Mouse (Mus musculus) C2C12 (cell line): ENCODE data around the gene Evl. TPM values are rescaled to one million over a fixed set of nuclear protein-coding genes. Genes with fewer than 3 reads are reported as not detected.

Source experiments
- H3K27me3 ChIP-seq: one replicate; pipeline ENCODE4 v1.6.1; 2011; ENCODE audit not compliant: control insufficient read depth, insufficient read depth, insufficient read length
- H3K36me3 ChIP-seq: one replicate; pipeline ENCODE4 v1.6.1; 2011; ENCODE audit not compliant: control insufficient read depth, insufficient read depth
- H3K4me3 ChIP-seq: one replicate; pipeline ENCODE4 v1.5.1; 2011; ENCODE audit warnings: mild to moderate bottlenecking, control low read depth; ENCODE audit not compliant: poor library complexity, insufficient read depth, severe bottlenecking
- H3K79me2 ChIP-seq: one replicate; pipeline ENCODE4 v1.6.1; 2011; ENCODE audit not compliant: control insufficient read depth, insufficient read depth
- H3K79me3 ChIP-seq: one replicate; pipeline ENCODE4 v1.6.1; 2011; ENCODE audit warnings: low read depth, control low read depth
- H3ac ChIP-seq: one replicate; pipeline ENCODE3; 2011; ENCODE audit warnings: low read depth; ENCODE audit not compliant: control insufficient read depth, insufficient read length
- CEBPB ChIP-seq: IDR thresholded peaks from one replicate; pipeline ENCODE4 v1.6.1; 2011; ENCODE audit warnings: low read depth, mild to moderate bottlenecking, control low read depth, moderate library complexity
- CTCF ChIP-seq: IDR thresholded peaks from one replicate; pipeline ENCODE4 v1.5.1; 2011; ENCODE audit not compliant: control insufficient read depth, insufficient read depth, insufficient read length
- FOSL1 ChIP-seq: IDR thresholded peaks from one replicate; pipeline ENCODE4 v1.8.0; 2011; ENCODE audit warnings: mild to moderate bottlenecking, low read length; ENCODE audit not compliant: poor library complexity, insufficient read depth, severe bottlenecking
- MAX ChIP-seq: IDR thresholded peaks from one replicate; pipeline ENCODE4 v1.6.1; 2011; ENCODE audit warnings: mild to moderate bottlenecking, control low read depth
- MYOD1 ChIP-seq: IDR thresholded peaks from one replicate; pipeline ENCODE4 v1.6.1; 2011; ENCODE audit warnings: low read depth; ENCODE audit not compliant: control insufficient read depth, insufficient read length
- MYOG ChIP-seq: IDR thresholded peaks from one replicate; pipeline ENCODE4 v1.6.1; 2011; ENCODE audit not compliant: control insufficient read depth, insufficient read length; ENCODE audit errors: extremely low read depth
- USF1 ChIP-seq: IDR thresholded peaks from one replicate; pipeline ENCODE4 v1.6.1; 2011; ENCODE audit warnings: low read depth, mild to moderate bottlenecking, control low read depth, moderate library complexity
- polyA plus RNA-seq: library from polyadenylated mRNA; unstranded; fragments of >200 nt; fragmentation: generic; extraction: Trizol; gene quantifications from one replicate; pipeline ENCODE4 v1.2.1, GENCODE M21; 2012; ENCODE audit warnings: missing spikeins

Evl gene
- polyA plus RNA-seq, 1 experiment = 89.9 TPM

- Histone ChIP-seq H3K79me3 (peaks cover 22% of the 10 kb centered on the region), H3K79me2 (peaks cover 61% of the 10 kb centered on the region), H3ac (no peak overlapping the region), H3K36me3 (no peaks in the 10 kb centered on the region), H3K27me3 (no peaks in the 10 kb centered on the region), H3K4me3 (no peak overlapping the region)
- TF ChIP-seq CEBPB = no peak
- TF ChIP-seq CTCF = no peak
- TF ChIP-seq MYOG = no peak
- TF ChIP-seq MAX = no peak
- TF ChIP-seq FOSL1 = no peak
- TF ChIP-seq MYOD1 = no peak
- no peak for TF ChIP-seq USF1
Measured at GRCm38 (mm10) chr12:108600864-108601263, 46.3 kb downstream of the Evl start.

- no peak overlapping the region for H3ac ChIP-seq
- no peaks in the 10 kb centered on the region for H3K27me3 ChIP-seq
- TF ChIP-seq MYOG (no peak), MYOD1 (no peak), CTCF (no peak)
- peaks cover 26% of the 10 kb centered on the region for H3K79me3 ChIP-seq
- no peaks in the 10 kb centered on the region for H3K36me3 ChIP-seq
- H3K4me3 ChIP-seq = no peak overlapping the region
- H3K79me2 ChIP-seq = peaks cover 64% of the 10 kb centered on the region
Measured at GRCm38 (mm10) chr12:108601326-108601725, 46.8 kb downstream of the Evl start.

GRCm38 (mm10) chr12:108604546-108604945 is 50.0 kb downstream of the Evl start:
- TF ChIP-seq USF1 (no peak), CEBPB (no peak), MYOG (no peak), MYOD1 (no peak), FOSL1 (no peak), MAX (no peak), CTCF (no peak)
- Histone ChIP-seq H3K79me2 (peaks cover 69% of the 10 kb centered on the region), H3ac (no peak overlapping the region), H3K4me3 (no peak overlapping the region), H3K36me3 (no peaks in the 10 kb centered on the region), H3K79me3 (peaks cover 21% of the 10 kb centered on the region), H3K27me3 (no peaks in the 10 kb centered on the region)

GRCm38 (mm10) chr12:108605521-108606281 is 51.2 kb downstream of the Evl start:
- TF ChIP-seq CTCF = no peak
- TF ChIP-seq MAX = no peak
- TF ChIP-seq MYOG = no peak
- TF ChIP-seq FOSL1 = no peak
- no peak for TF ChIP-seq USF1
- TF ChIP-seq CEBPB = no peak
- TF ChIP-seq MYOD1 = no peak
- peaks cover 69% of the 10 kb centered on the region for H3K79me2 ChIP-seq

GRCm38 (mm10) chr12:108606321-108606720 is 51.8 kb downstream of the Evl start:
- Histone ChIP-seq H3K79me3 (peaks cover 22% of the 10 kb centered on the region), H3K27me3 (no peaks in the 10 kb centered on the region), H3ac (no peak overlapping the region), H3K4me3 (no peak overlapping the region), H3K79me2 (peaks cover 64% of the 10 kb centered on the region), H3K36me3 (no peaks in the 10 kb centered on the region)
- TF ChIP-seq CTCF = no peak

More at GRCm38 (mm10) chr12:108605521-108606281, 51.2 kb downstream of the Evl start:
- Histone ChIP-seq H3K4me3 (no peak overlapping the region), H3K27me3 (no peaks in the 10 kb centered on the region), H3K79me3 (peaks cover 21% of the 10 kb centered on the region), H3ac (no peak overlapping the region), H3K36me3 (no peaks in the 10 kb centered on the region)

- peaks cover 37% of the 10 kb centered on the region for H3K79me2 ChIP-seq
- H3ac ChIP-seq = no peak overlapping the region
- no peaks in the 10 kb centered on the region for H3K27me3 ChIP-seq
- H3K4me3 ChIP-seq = no peak overlapping the region
- TF ChIP-seq FOSL1 = no peak
- no peak for TF ChIP-seq MAX
- TF ChIP-seq CEBPB = no peak
- no peak for TF ChIP-seq CTCF
- TF ChIP-seq USF1 = no peak
- no peak for TF ChIP-seq MYOG
- TF ChIP-seq MYOD1 = no peak
- H3K79me3 ChIP-seq = peaks cover 15% of the 10 kb centered on the region
- no peaks in the 10 kb centered on the region for H3K36me3 ChIP-seq
Measured at GRCm38 (mm10) chr12:108609446-108609845, 54.9 kb downstream of the Evl start.
